Mouse (Mus musculus) megakaryocyte, embryonic 14.5 days (primary cell): ENCODE results near the gene Mkrn2.

Source experiments
- FLI1 ChIP-seq: IDR thresholded peaks from 2 replicates; pipeline ENCODE4 v1.6.1; 2012; ENCODE audit warnings: low read length, inconsistent platforms, mixed read lengths
- GATA1 ChIP-seq: IDR thresholded peaks from 3 replicates; pipeline ENCODE4 v1.6.1; 2012; ENCODE audit warnings: mixed read lengths, low read length, inconsistent platforms, borderline replicate concordance

- no peak for TF ChIP-seq GATA1
- no peak for TF ChIP-seq FLI1
Measured at GRCm38 (mm10) chr6:115613793-115614192, 12.1 kb downstream of the Mkrn2 start.
